Mouse (Mus musculus): ENCODE results near the gene Cd160. TPM values are rescaled to one million over a fixed set of nuclear protein-coding genes. Genes with fewer than 3 reads are reported as not detected.

Gene Cd160
- polyA plus RNA-seq, 1 experiment from 2014 or later, result 0.19 TPM

DNA sequence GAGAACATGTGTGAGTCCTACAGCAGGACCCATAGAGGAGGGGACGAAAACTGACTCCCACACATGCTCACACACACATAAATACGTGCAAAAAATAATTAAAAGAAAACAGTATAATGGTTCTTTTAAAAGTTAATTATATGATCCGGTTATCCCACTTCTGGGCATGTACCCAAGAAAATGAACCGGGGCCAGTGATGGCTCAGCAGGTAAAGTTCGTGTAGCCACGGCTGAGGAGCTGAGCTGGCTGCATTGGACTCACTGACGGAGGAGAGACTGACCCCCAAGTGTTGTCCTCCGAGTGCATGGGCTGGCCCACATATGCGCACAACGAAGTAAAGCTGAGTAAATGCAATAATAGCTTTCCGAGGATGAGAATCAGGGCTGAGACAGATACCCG, 4.5 kb downstream of the Cd160 start:
- no peaks in the 10 kb centered on the region for H3K27me3 ChIP-seq
- no peak overlapping the region for H3K4me2 ChIP-seq
- H3K4me3 ChIP-seq (replicated peaks), result no peak overlapping the region
- H3K9me3 ChIP-seq, result no peaks in the 10 kb centered on the region
- H3K27ac ChIP-seq, result no peak overlapping the region
- H3K9ac ChIP-seq, result no peak overlapping the region
- WGBS, result 88% methylated on average over 12 of the region's 12 CpGs
- H3K4me1 ChIP-seq, result peaks cover 5% of the 10 kb centered on the region
- H3K36me3 ChIP-seq (replicated peaks), result no peaks in the 10 kb centered on the region
- no peak for ATAC-seq (ENCODE audit: low FRiP score)

GRCm38 (mm10) chr3:96823701-96824100, 5.5 kb downstream of the Cd160 start:
- no peak for ATAC-seq (ENCODE audit: low FRiP score)
- Histone ChIP-seq H3K4me2 (no peak overlapping the region), H3K9me3 (no peaks in the 10 kb centered on the region), H3K36me3 (replicated peaks) (no peaks in the 10 kb centered on the region), H3K4me3 (replicated peaks) (no peak overlapping the region), H3K27me3 (no peaks in the 10 kb centered on the region), H3K9ac (no peak overlapping the region), H3K27ac (no peak overlapping the region), H3K4me1 (peaks cover 5% of the 10 kb centered on the region)
- WGBS, result 74% methylated on average over 3 of the region's 3 CpGs

DNA sequence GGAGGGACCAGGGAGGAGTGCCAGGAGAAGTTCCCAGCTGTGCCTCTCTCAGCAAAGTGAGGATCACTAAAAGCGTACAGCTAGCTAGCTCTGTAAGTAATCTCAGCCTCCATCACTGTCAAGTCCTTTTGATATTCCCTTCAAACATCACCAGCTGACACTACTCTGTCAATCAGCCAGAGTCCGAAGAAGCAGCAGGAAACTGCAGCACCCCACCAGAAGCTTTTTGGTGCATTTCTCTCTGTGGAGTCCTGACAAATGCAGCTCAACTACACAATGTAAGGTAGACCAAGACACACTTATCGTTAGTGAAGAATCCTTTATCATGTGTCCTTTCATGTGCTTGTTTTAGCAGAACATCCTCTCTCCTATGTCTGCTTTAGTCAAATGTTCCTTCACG, 7.6 kb downstream of the Cd160 start:
- Histone ChIP-seq H3K4me3 (replicated peaks) (no peak overlapping the region), H3K36me3 (replicated peaks) (no peaks in the 10 kb centered on the region)
- WGBS, result 92% methylated on average over 4 of the region's 4 CpGs

DNA sequence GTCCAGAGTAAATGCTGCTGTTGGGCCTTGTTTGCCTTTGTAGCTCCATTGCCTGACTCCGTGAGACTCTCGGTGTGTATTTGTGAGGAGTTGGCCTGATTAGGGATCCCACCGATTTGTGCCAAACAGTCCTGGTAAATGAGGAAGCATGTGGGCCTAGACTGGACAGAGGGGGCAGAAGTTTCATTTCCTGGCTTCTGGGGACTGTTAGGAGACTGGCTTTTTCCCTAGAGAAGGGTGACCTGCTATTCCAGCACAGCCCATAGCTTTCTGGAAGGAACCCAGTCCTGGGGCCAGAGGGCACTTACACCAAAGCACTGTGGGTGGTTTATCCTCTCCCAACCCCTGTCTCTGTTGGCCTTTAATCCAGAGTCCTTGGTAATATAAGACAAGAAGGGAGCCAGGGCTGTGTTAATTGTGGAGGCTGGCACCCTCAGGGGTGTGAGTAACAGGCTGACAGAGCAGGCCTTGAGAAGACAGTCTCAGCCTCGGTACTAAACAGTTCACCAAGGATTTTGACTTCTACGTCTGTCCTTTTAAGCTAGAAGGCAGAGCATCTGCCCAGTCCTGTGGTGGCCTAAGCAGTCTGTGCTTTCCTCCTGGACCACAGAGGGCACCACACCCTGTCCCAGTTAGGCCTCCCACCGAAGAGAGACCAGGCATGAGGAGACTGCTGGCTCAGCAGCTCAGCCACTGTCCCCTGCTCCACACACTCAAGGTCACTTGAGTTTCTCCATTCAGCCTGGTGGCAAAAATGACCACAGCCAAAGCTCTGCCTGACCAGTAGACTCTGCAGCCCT, 8.8 kb downstream of the Cd160 start:
- Histone ChIP-seq H3K36me3 (replicated peaks) (no peaks in the 10 kb centered on the region), H3K27me3 (no peaks in the 10 kb centered on the region), H3K27ac (no peak overlapping the region), H3K4me1 (no peaks in the 10 kb centered on the region), H3K9ac (no peak overlapping the region), H3K4me3 (replicated peaks) (no peak overlapping the region), H3K9me3 (no peaks in the 10 kb centered on the region), H3K4me2 (no peak overlapping the region)
- ATAC-seq (ENCODE audit: low FRiP score), result no peak
- WGBS, result 80% methylated on average over 6 of the region's 6 CpGs

More for the DNA sequence above, 7.6 kb downstream of the Cd160 start:
- no peaks in the 10 kb centered on the region for H3K9me3 ChIP-seq
- no peak for ATAC-seq (ENCODE audit: low FRiP score)
- no peak overlapping the region for H3K9ac ChIP-seq
- H3K4me1 ChIP-seq, result no peaks in the 10 kb centered on the region
- no peak overlapping the region for H3K4me2 ChIP-seq
- no peak overlapping the region for H3K27ac ChIP-seq
- no peaks in the 10 kb centered on the region for H3K27me3 ChIP-seq

DNA sequence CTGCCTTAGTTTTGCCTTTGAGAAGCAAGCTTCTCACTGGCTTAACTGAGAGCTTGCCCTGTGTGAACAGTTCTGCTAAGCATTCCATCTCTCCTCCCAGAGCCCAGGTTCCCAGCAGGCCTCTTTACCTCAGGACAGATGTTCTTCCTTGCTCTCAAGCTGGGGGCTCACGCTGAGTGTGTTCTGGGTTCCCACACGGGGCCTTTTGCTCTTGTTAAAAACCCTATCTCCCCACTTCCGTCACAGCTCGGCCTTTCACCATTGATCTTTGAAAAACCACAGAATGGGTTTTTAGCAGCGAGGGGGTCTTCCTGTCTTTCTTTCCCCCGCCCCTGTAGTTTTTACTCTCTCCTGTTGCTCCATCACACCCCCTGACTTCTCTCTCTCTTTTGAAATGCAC, 14.8 kb downstream of the Cd160 start:
- Histone ChIP-seq H3K4me3 (replicated peaks) (no peak overlapping the region), H3K9ac (no peak overlapping the region), H3K4me1 (0 out of 2 replicates have a peak, but pooled peaks cover 5% of the 10 kb centered on the region), H3K27ac (no peak overlapping the region), H3K4me2 (no peak overlapping the region), H3K27me3 (no peaks in the 10 kb centered on the region), H3K36me3 (replicated peaks) (no peaks in the 10 kb centered on the region), H3K9me3 (no peaks in the 10 kb centered on the region)
- ATAC-seq (ENCODE audit: low FRiP score), result no peak
- 65% methylated on average over 6 of the region's 6 CpGs for WGBS

DNA sequence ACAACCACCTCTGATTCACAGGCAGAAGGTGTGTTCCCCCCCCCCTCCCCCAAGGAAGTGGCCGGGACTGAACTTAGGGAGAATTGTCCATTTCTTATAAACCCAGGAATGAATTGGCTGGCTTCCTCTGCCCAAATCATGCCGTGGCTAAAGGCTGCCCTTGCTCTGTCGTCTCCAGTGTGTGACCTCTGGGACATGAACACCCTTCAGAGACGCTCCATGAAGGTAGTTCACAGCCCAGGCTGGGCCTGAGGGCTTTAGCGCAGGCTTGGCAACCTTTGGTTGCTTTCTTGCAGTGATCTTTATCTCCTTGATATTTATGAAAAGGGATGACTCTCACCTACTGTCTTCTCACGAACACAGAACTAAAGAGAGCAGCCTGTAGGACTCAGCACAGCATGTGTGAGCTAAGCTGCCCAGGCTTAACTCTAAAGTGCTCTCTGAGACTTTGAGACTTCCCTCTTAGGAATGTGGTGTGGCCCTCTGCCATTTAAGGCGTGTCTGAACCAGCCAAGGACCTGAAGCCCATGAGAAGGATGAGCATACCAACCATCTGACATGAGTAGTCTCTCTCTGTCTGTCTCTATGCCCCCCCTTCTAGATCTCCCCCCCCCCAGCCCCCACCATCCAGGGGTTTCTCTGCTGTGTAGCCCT, 15.4 kb downstream of the Cd160 start:
- Histone ChIP-seq H3K36me3 (replicated peaks) (no peaks in the 10 kb centered on the region), H3K4me3 (replicated peaks) (no peak overlapping the region), H3K9me3 (no peaks in the 10 kb centered on the region), H3K27ac (no peak overlapping the region), H3K4me1 (0 out of 2 replicates have a peak, but pooled peaks cover 5% of the 10 kb centered on the region), H3K4me2 (no peak overlapping the region), H3K27me3 (no peaks in the 10 kb centered on the region), H3K9ac (no peak overlapping the region)
- 73% methylated on average over 7 of the region's 7 CpGs for WGBS
- no peak for ATAC-seq (ENCODE audit: low FRiP score)

DNA sequence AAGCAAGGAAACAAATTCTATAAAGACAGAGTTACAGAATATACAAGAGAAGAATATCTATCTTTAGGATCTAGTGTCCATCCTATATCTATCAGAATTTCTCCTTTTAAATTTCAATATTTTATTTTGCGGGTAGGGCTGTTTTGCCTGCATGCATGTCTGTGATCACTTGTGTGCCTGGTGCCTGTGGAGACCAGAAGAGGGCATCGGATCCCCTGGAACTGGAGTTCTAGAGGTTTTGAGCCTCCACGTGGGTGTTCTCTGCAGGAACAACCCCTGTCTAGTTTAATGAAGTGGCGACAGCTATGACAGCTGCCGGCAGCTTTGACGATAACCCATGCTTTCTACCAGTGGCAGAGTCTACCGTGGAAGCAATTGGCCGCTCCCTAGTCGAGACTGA, 16.0 kb downstream of the Cd160 start:
- Histone ChIP-seq H3K9me3 (no peaks in the 10 kb centered on the region), H3K9ac (no peak overlapping the region), H3K27ac (no peak overlapping the region), H3K4me3 (replicated peaks) (no peak overlapping the region), H3K36me3 (replicated peaks) (no peaks in the 10 kb centered on the region), H3K4me1 (0 out of 2 replicates have a peak, but pooled peaks cover 5% of the 10 kb centered on the region), H3K27me3 (no peaks in the 10 kb centered on the region), H3K4me2 (no peak overlapping the region)
- no peak for ATAC-seq (ENCODE audit: low FRiP score)
- 44% methylated on average over 9 of the region's 9 CpGs for WGBS

DNA sequence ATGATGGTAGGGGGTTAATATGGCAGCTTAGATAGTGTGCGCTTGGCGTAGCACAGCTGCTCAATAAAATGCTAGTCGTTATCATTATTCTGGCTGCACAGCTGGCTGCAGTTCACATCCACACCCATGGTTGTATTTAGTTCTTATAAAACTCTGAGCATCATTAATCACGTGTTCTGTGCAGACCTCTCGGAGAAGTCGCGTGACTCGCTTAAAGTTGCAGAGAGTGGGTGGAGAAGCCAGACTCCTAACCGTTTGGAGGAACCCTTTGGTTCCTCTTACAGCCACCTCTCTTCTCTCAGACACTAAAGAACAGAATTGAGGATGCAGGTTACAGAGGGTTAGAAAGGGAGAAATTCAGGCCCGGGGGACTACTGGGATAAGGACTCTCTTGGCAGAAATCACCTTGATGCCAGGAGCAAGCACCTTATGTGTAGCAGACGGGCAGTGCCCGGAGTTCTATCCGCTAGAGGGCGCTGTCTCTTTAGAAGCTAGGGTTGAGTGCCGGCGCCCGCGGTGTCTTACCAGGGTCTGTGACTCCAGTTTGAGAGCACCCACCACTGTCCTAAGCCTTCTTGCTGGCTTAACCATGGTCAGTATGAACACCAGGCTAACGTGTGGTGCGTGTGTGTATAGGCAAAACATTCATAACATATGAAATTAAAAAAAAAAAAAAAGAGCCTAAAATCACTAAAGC, 16.6 kb downstream of the Cd160 start:
- H3K4me1 ChIP-seq, result 0 out of 2 replicates have a peak, but pooled peaks cover 5% of the 10 kb centered on the region
- no peaks in the 10 kb centered on the region for H3K9me3 ChIP-seq
- no peak overlapping the region for H3K4me3 ChIP-seq (replicated peaks)
- H3K36me3 ChIP-seq (replicated peaks), result no peaks in the 10 kb centered on the region
- no peaks in the 10 kb centered on the region for H3K27me3 ChIP-seq
- 47% methylated on average over 20 of the region's 20 CpGs for WGBS
- no peak overlapping the region for H3K27ac ChIP-seq
- no peak overlapping the region for H3K4me2 ChIP-seq
- ATAC-seq (ENCODE audit: low FRiP score), result no peak
- no peak overlapping the region for H3K9ac ChIP-seq

DNA sequence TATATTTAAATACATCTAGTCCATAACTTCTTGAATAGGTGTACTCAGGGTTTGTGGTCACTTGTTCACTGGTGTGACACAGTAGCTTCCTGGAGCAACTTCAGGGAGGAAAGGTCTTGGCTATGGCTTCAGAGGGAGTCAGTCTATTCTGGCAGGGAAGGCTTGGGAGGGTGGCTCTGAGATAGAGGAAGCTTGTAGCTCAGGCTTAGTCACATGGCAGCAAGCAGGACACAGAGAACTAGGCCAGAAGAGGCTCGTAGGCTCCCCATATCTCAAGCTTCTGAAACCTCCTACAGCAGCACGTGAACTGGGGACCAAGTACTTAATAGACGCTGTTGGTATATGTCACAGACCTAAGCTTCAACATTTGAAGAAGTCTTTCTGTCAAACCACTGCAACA, 17.9 kb downstream of the Cd160 start:
- no peaks in the 10 kb centered on the region for H3K27me3 ChIP-seq
- ATAC-seq (ENCODE audit: low FRiP score), result no peak
- 0 out of 2 replicates have a peak, but pooled peaks cover 2% of the 10 kb centered on the region for H3K36me3 ChIP-seq (replicated peaks)
- 0 out of 2 replicates have a peak, but pooled peaks cover 5% of the 10 kb centered on the region for H3K4me1 ChIP-seq
- H3K4me2 ChIP-seq, result no peak overlapping the region
- H3K9ac ChIP-seq, result no peak overlapping the region
- WGBS, result 91% methylated on average over 3 of the region's 3 CpGs
- H3K4me3 ChIP-seq (replicated peaks), result no peak overlapping the region
- H3K27ac ChIP-seq, result no peak overlapping the region
- H3K9me3 ChIP-seq, result no peaks in the 10 kb centered on the region

DNA sequence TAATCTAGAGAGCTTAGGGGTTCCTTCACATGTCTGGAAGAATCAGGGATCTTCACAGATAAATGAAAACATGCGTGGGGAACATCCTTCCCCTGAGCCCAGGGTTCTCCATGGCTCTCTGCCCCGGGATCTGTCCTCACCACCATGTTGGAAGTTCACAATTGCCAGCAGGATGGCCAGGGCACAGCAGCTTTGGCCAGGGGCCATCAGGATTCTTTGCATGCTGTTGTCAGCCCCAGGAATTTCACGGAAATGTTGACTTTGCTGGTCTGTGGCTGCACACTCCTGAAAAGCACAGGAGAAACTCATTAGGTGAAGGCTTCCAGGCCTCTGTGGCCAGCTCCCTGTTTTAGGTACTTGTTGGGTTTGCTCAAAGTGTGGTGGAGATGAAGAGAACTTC, 20.5 kb downstream of the Cd160 start:
- 92% methylated on average over 3 of the region's 3 CpGs for WGBS
- H3K9me3 ChIP-seq, result no peaks in the 10 kb centered on the region
- ATAC-seq (ENCODE audit: low FRiP score), result no peak
- no peak overlapping the region for H3K27ac ChIP-seq
- no peak overlapping the region for H3K4me2 ChIP-seq
- 0 out of 2 replicates have a peak, but pooled peaks cover 3% of the 10 kb centered on the region for H3K36me3 ChIP-seq (replicated peaks)
- H3K27me3 ChIP-seq, result no peaks in the 10 kb centered on the region
- H3K9ac ChIP-seq, result no peak overlapping the region
- no peak overlapping the region for H3K4me3 ChIP-seq (replicated peaks)
- H3K4me1 ChIP-seq, result 0 out of 2 replicates have a peak, but pooled peaks cover 5% of the 10 kb centered on the region

DNA sequence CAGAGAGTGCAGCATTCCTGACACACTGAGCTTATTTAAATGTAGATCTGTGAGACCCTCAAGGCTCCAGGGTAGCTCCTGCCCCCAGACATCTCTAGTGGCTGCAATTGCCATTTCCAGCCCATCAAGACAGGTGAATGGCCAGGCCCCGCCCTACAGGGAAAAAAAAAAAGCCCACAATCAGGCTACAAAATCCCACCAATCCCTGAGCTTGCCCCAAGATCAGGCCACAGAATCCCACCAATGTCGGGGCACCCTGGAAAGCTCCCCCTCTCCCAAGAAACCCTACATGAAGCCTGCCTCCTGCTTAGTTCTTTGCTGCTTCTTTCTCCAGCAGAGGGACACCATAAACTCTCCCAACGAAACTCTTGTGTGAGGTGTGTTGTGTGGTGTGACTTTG, 21.0 kb downstream of the Cd160 start:
- Histone ChIP-seq H3K4me1 (0 out of 2 replicates have a peak, but pooled peaks cover under 1% of the 10 kb centered on the region), H3K9me3 (no peaks in the 10 kb centered on the region), H3K4me2 (no peak overlapping the region), H3K9ac (no peak overlapping the region), H3K27me3 (no peaks in the 10 kb centered on the region), H3K36me3 (replicated peaks) (0 out of 2 replicates have a peak, but pooled peaks cover 3% of the 10 kb centered on the region), H3K4me3 (replicated peaks) (no peak overlapping the region), H3K27ac (no peak overlapping the region)
- 67% methylated on average over 3 of the region's 3 CpGs for WGBS
- ATAC-seq (ENCODE audit: low FRiP score), result no peak

- no peak for ATAC-seq (ENCODE audit: low FRiP score)
- no peak overlapping the region for H3K4me3 ChIP-seq (replicated peaks)
- no peaks in the 10 kb centered on the region for H3K4me1 ChIP-seq
- H3K36me3 ChIP-seq (replicated peaks), result 0 out of 2 replicates have a peak, but pooled peaks cover 3% of the 10 kb centered on the region
- H3K27ac ChIP-seq, result no peak overlapping the region
- H3K4me2 ChIP-seq, result no peak overlapping the region
- H3K27me3 ChIP-seq, result no peaks in the 10 kb centered on the region
- H3K9ac ChIP-seq, result no peak overlapping the region
- WGBS, result 83% methylated on average over 1 of the region's 1 CpGs
- no peaks in the 10 kb centered on the region for H3K9me3 ChIP-seq
Measured at GRCm38 (mm10) chr3:96802214-96802613, 26.9 kb downstream of the Cd160 start.

Data from forebrain, embryonic 12.5 days (tissue).